Mouse (Mus musculus): Measurements from ENCODE around the gene Dnttip2. TPM values are rescaled to one million over a fixed set of nuclear protein-coding genes. Genes with fewer than 3 reads are reported as not detected.

Gene Dnttip2
- polyA plus RNA-seq, 1 experiment from 2014 or later: 42.9 TPM

- H3K4me2 ChIP-seq (ENCODE audit: low read length): no peak overlapping the region
- H3K4me3 ChIP-seq (ENCODE audit: control insufficient read depth in 1 of 2, insufficient read depth in 1 of 2, low read depth in 1 of 2, low read length in 2 of 2): no peak overlapping the region
- H3K9me3 ChIP-seq (ENCODE audit: control insufficient read depth, low read length): no peaks in the 10 kb centered on the region
- ATAC-seq (ENCODE audit: insufficient number of reproducible peaks, insufficient read depth, low FRiP score, low read depth): no peak
- H3K9ac ChIP-seq (ENCODE audit: low read length): no peak overlapping the region
- whole genome bisulfite sequencing: 56% methylated on average over 9 of the region's 9 CpGs
- peaks cover 6 to 7% of the 10 kb centered on the region in 2 experiments for H3K4me1 ChIP-seq (ENCODE audit: control insufficient read depth in 2 of 2, insufficient read depth in 2 of 2, low read length in 2 of 2)
- H3K27ac ChIP-seq (replicated peaks in 1 of 2; ENCODE audit: control insufficient read depth in 1 of 2, insufficient read depth in 1 of 2, low read depth in 2 of 2, low read length in 2 of 2): no peak overlapping the region
- H3K36me3 ChIP-seq (ENCODE audit: control insufficient read depth, insufficient read depth, low read length): no peaks in the 10 kb centered on the region
- H3K27me3 ChIP-seq (ENCODE audit: control insufficient read depth, insufficient read depth, low read length): peaks cover 22% of the 10 kb centered on the region
Measured at GRCm38 (mm10) chr3:122300983-122301919, 27.1 kb downstream of the Dnttip2 start.

GRCm38 (mm10) chr3:122304560-122304959, 30.4 kb downstream of the Dnttip2 start:
- peaks cover 6 to 7% of the 10 kb centered on the region in 2 experiments for H3K4me1 ChIP-seq (ENCODE audit: control insufficient read depth in 2 of 2, insufficient read depth in 2 of 2, low read length in 2 of 2)
- H3K9me3 ChIP-seq (ENCODE audit: control insufficient read depth, low read length): no peaks in the 10 kb centered on the region
- H3K36me3 ChIP-seq (ENCODE audit: control insufficient read depth, insufficient read depth, low read length): no peaks in the 10 kb centered on the region
- ATAC-seq (ENCODE audit: insufficient number of reproducible peaks, insufficient read depth, low FRiP score, low read depth): no peak
- peaks cover 47% of the 10 kb centered on the region for H3K27me3 ChIP-seq (ENCODE audit: control insufficient read depth, insufficient read depth, low read length)
- no peak overlapping the region for H3K27ac ChIP-seq (replicated peaks in 1 of 2; ENCODE audit: control insufficient read depth in 1 of 2, insufficient read depth in 1 of 2, low read depth in 2 of 2, low read length in 2 of 2)
- no peak overlapping the region for H3K4me3 ChIP-seq (ENCODE audit: control insufficient read depth in 1 of 2, insufficient read depth in 1 of 2, low read depth in 1 of 2, low read length in 2 of 2)
- no peak overlapping the region for H3K9ac ChIP-seq (ENCODE audit: low read length)
- WGBS: 85% methylated on average over 4 of the region's 4 CpGs
- no peak overlapping the region for H3K4me2 ChIP-seq (ENCODE audit: low read length)

GRCm38 (mm10) chr3:122307894-122308671, 33.9 kb downstream of the Dnttip2 start:
- peaks cover 0 to 2% of the 10 kb centered on the region in 2 experiments; a peak in 2 of 4 replicates for H3K4me1 ChIP-seq (ENCODE audit: control insufficient read depth in 2 of 2, insufficient read depth in 2 of 2, low read length in 2 of 2)
- H3K27me3 ChIP-seq (ENCODE audit: control insufficient read depth, insufficient read depth, low read length): peaks cover 61% of the 10 kb centered on the region
- no peak overlapping the region for H3K4me2 ChIP-seq (ENCODE audit: low read length)
- ATAC-seq (ENCODE audit: insufficient number of reproducible peaks, insufficient read depth, low FRiP score, low read depth): no peak
- H3K9me3 ChIP-seq (ENCODE audit: control insufficient read depth, low read length): no peaks in the 10 kb centered on the region
- WGBS: 56% methylated on average over 4 of the region's 4 CpGs
- H3K36me3 ChIP-seq (ENCODE audit: control insufficient read depth, insufficient read depth, low read length): no peaks in the 10 kb centered on the region
- H3K9ac ChIP-seq (ENCODE audit: low read length): no peak overlapping the region
- no peak overlapping the region for H3K4me3 ChIP-seq (ENCODE audit: control insufficient read depth in 1 of 2, insufficient read depth in 1 of 2, low read depth in 1 of 2, low read length in 2 of 2)
- H3K27ac ChIP-seq (replicated peaks in 1 of 2; ENCODE audit: control insufficient read depth in 1 of 2, insufficient read depth in 1 of 2, low read depth in 2 of 2, low read length in 2 of 2): no peak overlapping the region

GRCm38 (mm10) chr3:122308981-122309380, 34.8 kb downstream of the Dnttip2 start:
- no peaks in the 10 kb centered on the region for H3K36me3 ChIP-seq (ENCODE audit: control insufficient read depth, insufficient read depth, low read length)
- H3K4me2 ChIP-seq (ENCODE audit: low read length): no peak overlapping the region
- H3K27ac ChIP-seq (replicated peaks in 1 of 2; ENCODE audit: control insufficient read depth in 1 of 2, insufficient read depth in 1 of 2, low read depth in 2 of 2, low read length in 2 of 2): no peak overlapping the region
- peaks cover 2% of the 10 kb centered on the region in 2 experiments; a peak in 3 of 4 replicates for H3K4me1 ChIP-seq (ENCODE audit: control insufficient read depth in 2 of 2, insufficient read depth in 2 of 2, low read length in 2 of 2)
- WGBS: 26% methylated on average over 6 of the region's 6 CpGs
- H3K9me3 ChIP-seq (ENCODE audit: control insufficient read depth, low read length): no peaks in the 10 kb centered on the region
- no peak overlapping the region for H3K9ac ChIP-seq (ENCODE audit: low read length)
- H3K4me3 ChIP-seq (ENCODE audit: control insufficient read depth in 1 of 2, insufficient read depth in 1 of 2, low read depth in 1 of 2, low read length in 2 of 2): no peak overlapping the region
- H3K27me3 ChIP-seq (ENCODE audit: control insufficient read depth, insufficient read depth, low read length): peaks cover 63% of the 10 kb centered on the region
- ATAC-seq (ENCODE audit: insufficient number of reproducible peaks, insufficient read depth, low FRiP score, low read depth): no peak

GRCm38 (mm10) chr3:122312078-122312477, 37.9 kb downstream of the Dnttip2 start:
- H3K4me2 ChIP-seq (ENCODE audit: low read length): no peak overlapping the region
- no peak overlapping the region for H3K27ac ChIP-seq (replicated peaks in 1 of 2; ENCODE audit: control insufficient read depth in 1 of 2, insufficient read depth in 1 of 2, low read depth in 2 of 2, low read length in 2 of 2)
- no peak overlapping the region for H3K9ac ChIP-seq (ENCODE audit: low read length)
- no peaks in the 10 kb centered on the region for H3K36me3 ChIP-seq (ENCODE audit: control insufficient read depth, insufficient read depth, low read length)
- H3K4me3 ChIP-seq (ENCODE audit: control insufficient read depth in 1 of 2, insufficient read depth in 1 of 2, low read depth in 1 of 2, low read length in 2 of 2): no peak overlapping the region
- peaks cover 7 to 12% of the 10 kb centered on the region in 2 experiments for H3K4me1 ChIP-seq (ENCODE audit: control insufficient read depth in 2 of 2, insufficient read depth in 2 of 2, low read length in 2 of 2)
- 18% methylated on average over 2 of the region's 2 CpGs for WGBS
- no peaks in the 10 kb centered on the region for H3K9me3 ChIP-seq (ENCODE audit: control insufficient read depth, low read length)
- peaks cover 62% of the 10 kb centered on the region for H3K27me3 ChIP-seq (ENCODE audit: control insufficient read depth, insufficient read depth, low read length)
- ATAC-seq (ENCODE audit: insufficient number of reproducible peaks, insufficient read depth, low FRiP score, low read depth): no peak

GRCm38 (mm10) chr3:122312936-122313629, 38.9 kb downstream of the Dnttip2 start:
- no peak for ATAC-seq (ENCODE audit: insufficient number of reproducible peaks, insufficient read depth, low FRiP score, low read depth)
- Histone ChIP-seq H3K4me1 (ENCODE audit: control insufficient read depth in 2 of 2, insufficient read depth in 2 of 2, low read length in 2 of 2) (peaks cover 7 to 12% of the 10 kb centered on the region in 2 experiments), H3K9ac (ENCODE audit: low read length) (no peak overlapping the region), H3K9me3 (ENCODE audit: control insufficient read depth, low read length) (no peaks in the 10 kb centered on the region), H3K4me3 (ENCODE audit: control insufficient read depth in 1 of 2, insufficient read depth in 1 of 2, low read depth in 1 of 2, low read length in 2 of 2) (no peak overlapping the region), H3K36me3 (ENCODE audit: control insufficient read depth, insufficient read depth, low read length) (no peaks in the 10 kb centered on the region), H3K27ac (replicated peaks in 1 of 2; ENCODE audit: control insufficient read depth in 1 of 2, insufficient read depth in 1 of 2, low read depth in 2 of 2, low read length in 2 of 2) (no peak overlapping the region), H3K4me2 (ENCODE audit: low read length) (no peak overlapping the region), H3K27me3 (ENCODE audit: control insufficient read depth, insufficient read depth, low read length) (peaks cover 61% of the 10 kb centered on the region)
- 66% methylated on average over 10 of the region's 10 CpGs for WGBS

GRCm38 (mm10) chr3:122313936-122314335, 39.7 kb downstream of the Dnttip2 start:
- ATAC-seq (ENCODE audit: insufficient number of reproducible peaks, insufficient read depth, low FRiP score, low read depth): no peak
- H3K4me3 ChIP-seq (ENCODE audit: control insufficient read depth in 1 of 2, insufficient read depth in 1 of 2, low read depth in 1 of 2, low read length in 2 of 2): no peak overlapping the region
- no peaks in the 10 kb centered on the region for H3K36me3 ChIP-seq (ENCODE audit: control insufficient read depth, insufficient read depth, low read length)
- no peak overlapping the region for H3K4me2 ChIP-seq (ENCODE audit: low read length)
- H3K9ac ChIP-seq (ENCODE audit: low read length): no peak overlapping the region
- no peaks in the 10 kb centered on the region for H3K9me3 ChIP-seq (ENCODE audit: control insufficient read depth, low read length)
- H3K27ac ChIP-seq (replicated peaks in 1 of 2; ENCODE audit: control insufficient read depth in 1 of 2, insufficient read depth in 1 of 2, low read depth in 2 of 2, low read length in 2 of 2): no peak overlapping the region
- peaks cover 7 to 12% of the 10 kb centered on the region in 2 experiments for H3K4me1 ChIP-seq (ENCODE audit: control insufficient read depth in 2 of 2, insufficient read depth in 2 of 2, low read length in 2 of 2)
- H3K27me3 ChIP-seq (ENCODE audit: control insufficient read depth, insufficient read depth, low read length): peaks cover 65% of the 10 kb centered on the region
- WGBS: 15% methylated on average over 7 of the region's 7 CpGs

Measured in heart, embryonic 14.5 days (tissue).